Mouse (Mus musculus) kidney, embryonic 15.5 days (tissue): ENCODE data around the gene Eid2. TPM values are rescaled to one million over a fixed set of nuclear protein-coding genes. Genes with fewer than 3 reads are reported as not detected.

Source experiments
- polyA plus RNA-seq: library from polyadenylated mRNA; unstranded; fragments of >200 nt; fragmentation: Nextera tagmentation; extraction: Ambion mirVana; gene quantifications from 2 replicates; pipeline ENCODE4 v1.2.1, GENCODE M21; 2015

Eid2 gene
- polyA plus RNA-seq, 1 experiment from 2014 or later, result 1.8 TPM

Other genes starting within 250 kb of the Eid2 start
- 299 and 310 TPM in 2 replicates for gene Psmc4, start 217.8 kb upstream of the Eid2 start, polyA plus RNA-seq
- gene Fcgbp, start 196.6 kb upstream of the Eid2 start, polyA plus RNA-seq, result 0.58 and 3.3 TPM in 2 replicates
- gene 9530053A07Rik, start 138.4 kb upstream of the Eid2 start, polyA plus RNA-seq, result 0.03 TPM in 1 of 2 replicates, not detected in the other
- 147 and 154 TPM in 2 replicates for gene Fbl, start 98.2 kb upstream of the Eid2 start, polyA plus RNA-seq
- gene Dyrk1b, start 88.4 kb upstream of the Eid2 start, polyA plus RNA-seq, result 14.3 and 15.7 TPM in 2 replicates
- 11.4 and 11.6 TPM in 2 replicates for gene Eid2b, start 9.9 kb downstream of the Eid2 start, polyA plus RNA-seq
- 0.42 and 0.57 TPM in 2 replicates for gene Selenov, start 23.3 kb downstream of the Eid2 start, polyA plus RNA-seq
- gene Dll3, start 34.4 kb downstream of the Eid2 start, polyA plus RNA-seq, result 0.52 and 0.63 TPM in 2 replicates
- gene Timm50, start 44.2 kb downstream of the Eid2 start, polyA plus RNA-seq, result 154 and 160 TPM in 2 replicates
- gene Supt5, start 70.9 kb downstream of the Eid2 start, polyA plus RNA-seq, result 91.0 and 104 TPM in 2 replicates
- gene Rps16, start 82.8 kb downstream of the Eid2 start, polyA plus RNA-seq, result 995 and 1,159 TPM in 2 replicates
- gene Plekhg2, start 104.7 kb downstream of the Eid2 start, polyA plus RNA-seq, result 69.9 and 84.6 TPM in 2 replicates
- gene Zfp36, start 112.4 kb downstream of the Eid2 start, polyA plus RNA-seq, result 16.2 TPM in 2 replicates
- gene Med29, start 124.8 kb downstream of the Eid2 start, polyA plus RNA-seq, result 52.6 and 57.7 TPM in 2 replicates
- 86.8 and 100 TPM in 2 replicates for gene Paf1, start 125.1 kb downstream of the Eid2 start, polyA plus RNA-seq
- gene Gmfg, start 169.6 kb downstream of the Eid2 start, polyA plus RNA-seq, result 16.4 and 17.3 TPM in 2 replicates
- 2.6 and 2.8 TPM in 2 replicates for gene Lrfn1, start 184.1 kb downstream of the Eid2 start, polyA plus RNA-seq
- not detected in 2 replicates for gene Ifnl2, start 242.6 kb downstream of the Eid2 start, polyA plus RNA-seq